Mouse (Mus musculus) gastrocnemius, postnatal 14 days (tissue): ENCODE results near the gene Tnni2. TPM values are rescaled to one million over a fixed set of nuclear protein-coding genes. Genes with fewer than 3 reads are reported as not detected.

Experiments used
- DNase-seq: peaks from one replicate; pipeline ENCODE4 v3.0.0; 2021; ENCODE audit warnings: mixed read lengths
- intact Hi-C: fragments of 180-260 bp; cut with DNase I; formaldehyde crosslinking; loops from one replicate; pipeline ENCODE4 v1.15.1; 2025; ENCODE audit warnings: low total_unique reads
- total RNA-seq, 2 experiments: library from RNA; stranded (reverse); gene quantifications; 2 replicates each; pipeline ENCODE4 v1.2.3; 2021

Tnni2 gene
- total RNA-seq, 2 experiments from 2014 or later, result 14,029 to 14,677 TPM

GRCm38 (mm10) chr7:142421826-142422225, 19.8 kb upstream of the Tnni2 start:
- DNase-seq, result no peak
- intact Hi-C loops, result no loop called here

GRCm38 (mm10) chr7:142425641-142426213, 15.9 kb upstream of the Tnni2 start:
- intact Hi-C loops, result loop anchor here (5.0 kb wide), 2 partner anchors 33 to 88 kb away; no protein-coding TSS in a partner anchor

GRCm38 (mm10) chr7:142428213-142428612, 13.4 kb upstream of the Tnni2 start:
- intact Hi-C loops, result loop anchor here (5.0 kb wide), 2 partner anchors 36 to 91 kb away; no protein-coding TSS in a partner anchor
- peak; percentile 64 for DNase-seq

More at GRCm38 (mm10) chr7:142425641-142426213, 15.9 kb upstream of the Tnni2 start:
- DNase-seq, result peak; percentile 34

GRCm38 (mm10) chr7:142430160-142430678, 11.4 kb upstream of the Tnni2 start:
- intact Hi-C loops, result loop anchor here (10.0 kb wide), 1 partner anchor 155 kb away; no protein-coding TSS in a partner anchor
- DNase-seq, result peak; percentile 66

GRCm38 (mm10) chr7:142431106-142431505, 10.5 kb upstream of the Tnni2 start:
- DNase-seq, result no peak
- intact Hi-C loops, result loop anchor here (10.0 kb wide), 1 partner anchor 154 kb away; no protein-coding TSS in a partner anchor

- peak; percentile 34 for DNase-seq
- intact Hi-C loops, result loop anchor here (10.0 kb wide), 1 partner anchor 151 kb away; no protein-coding TSS in a partner anchor
Observed at GRCm38 (mm10) chr7:142433623-142434022, 8.0 kb upstream of the Tnni2 start.

GRCm38 (mm10) chr7:142434137-142434865, 7.3 kb upstream of the Tnni2 start, which contains the start of gene Syt8:
Gene Syt8, plus strand, starts transcription at chr7:142434850.
- DNase-seq, result no peak
- intact Hi-C loops, result loop anchor here (10.0 kb wide), 1 partner anchor 150 kb away; no protein-coding TSS in a partner anchor

- intact Hi-C loops, result loop anchor here (10.0 kb wide), 1 partner anchor 149 kb away; no protein-coding TSS in a partner anchor
Observed at GRCm38 (mm10) chr7:142435524-142435923, 6.1 kb upstream of the Tnni2 start.

GRCm38 (mm10) chr7:142437324-142437723, 4.3 kb upstream of the Tnni2 start:
- peak; percentile 46 for DNase-seq
- intact Hi-C loops, result loop anchor here (10.0 kb wide), 1 partner anchor 147 kb away; no protein-coding TSS in a partner anchor

More at GRCm38 (mm10) chr7:142435524-142435923, 6.1 kb upstream of the Tnni2 start:
- peak; percentile 53 for DNase-seq

- intact Hi-C loops, result loop anchor here (5.0 to 10.0 kb wide), 2 partner anchors 57 to 145 kb away; partner anchors contain the start of gene Tnnt3
- peak; percentile 60 for DNase-seq
Observed at GRCm38 (mm10) chr7:142439966-142440365, 1.6 kb upstream of the Tnni2 start.

GRCm38 (mm10) chr7:142440657-142441114, 922 bp upstream of the Tnni2 start:
- intact Hi-C loops, result loop anchor here (5.0 kb wide), 1 partner anchor 57 kb away; the partner anchor contains the start of gene Tnnt3
- DNase-seq, result peak; percentile 78

- intact Hi-C loops, result loop anchor here (5.0 kb wide), 1 partner anchor 55 kb away; the partner anchor contains the start of gene Tnnt3
- DNase-seq, result peak; percentile 58
Observed at GRCm38 (mm10) chr7:142442081-142442907, 686 bp downstream of the Tnni2 start.

GRCm38 (mm10) chr7:142442908-142443420, 1.4 kb downstream of the Tnni2 start:
- intact Hi-C loops, result loop anchor here (5.0 kb wide), 1 partner anchor 54 kb away; the partner anchor contains the start of gene Tnnt3
- DNase-seq, result no peak

- DNase-seq, result peak; percentile 45
- intact Hi-C loops, result loop anchor here (5.0 kb wide), 1 partner anchor 54 kb away; the partner anchor contains the start of gene Tnnt3
Observed at GRCm38 (mm10) chr7:142443474-142443873, 1.9 kb downstream of the Tnni2 start.

GRCm38 (mm10) chr7:142444171-142444570, 2.6 kb downstream of the Tnni2 start:
- DNase-seq, result no peak
- intact Hi-C loops, result loop anchor here (5.0 kb wide), 1 partner anchor 53 kb away; the partner anchor contains the start of gene Tnnt3

- intact Hi-C loops, result no loop called here
- DNase-seq, result no peak
Observed at GRCm38 (mm10) chr7:142445324-142445723, 3.7 kb downstream of the Tnni2 start.

GRCm38 (mm10) chr7:142446264-142446663, 4.7 kb downstream of the Tnni2 start:
- DNase-seq, result no peak
- intact Hi-C loops, result no loop called here

GRCm38 (mm10) chr7:142449038-142449617, 7.5 kb downstream of the Tnni2 start:
- no peak for DNase-seq

More at GRCm38 (mm10) chr7:142449038-142449617, 7.5 kb downstream of the Tnni2 start:
- intact Hi-C loops, result no loop called here
